Mouse (Mus musculus): ENCODE data around the gene Anks1b.

The Anks1b gene

DNA sequence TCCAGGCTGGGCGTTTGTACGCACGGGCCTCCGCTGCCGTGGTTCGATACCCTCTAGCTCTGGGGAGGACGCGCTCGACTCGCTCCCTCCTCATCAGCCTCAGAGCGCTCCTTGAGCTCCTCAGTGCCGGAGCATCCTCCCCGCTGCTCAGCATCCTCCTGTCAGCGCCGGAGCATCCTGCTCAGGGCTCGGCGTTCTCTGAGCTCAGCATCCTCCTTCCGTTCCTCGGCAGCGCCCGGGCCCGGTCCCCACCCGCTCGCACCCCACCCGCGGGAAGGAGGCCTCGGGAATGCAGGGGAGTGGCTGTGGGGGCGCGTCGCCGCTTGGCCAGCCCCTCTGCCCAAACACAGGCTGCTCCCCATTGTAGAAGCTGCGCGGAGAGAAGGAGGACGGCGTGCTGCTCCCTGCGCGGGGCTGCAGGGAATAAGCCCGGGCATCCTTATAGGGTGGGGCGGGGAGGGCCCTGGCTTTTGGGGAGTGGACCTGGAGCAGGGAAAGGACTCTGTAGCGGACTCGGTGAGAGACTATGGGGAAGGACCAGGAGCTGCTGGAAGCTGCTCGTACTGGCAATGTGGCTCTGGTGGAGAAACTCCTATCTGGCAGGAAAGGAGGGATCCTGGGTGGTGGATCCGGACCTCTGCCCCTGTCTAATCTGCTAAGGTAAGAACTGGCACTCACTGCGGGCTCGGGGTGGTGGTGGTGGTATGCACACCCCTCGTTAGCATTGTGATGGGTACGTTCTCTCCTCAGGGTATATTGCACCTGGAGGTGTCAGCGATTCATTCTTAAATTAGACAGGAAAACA is at the start of gene Anks1b:
Gene Anks1b, plus strand, starts transcription at position 364 of the 805 bp plus-strand sequence.
- DNase-seq (ENCODE audit: extremely low spot score, low read depth, low spot score), result no peak

- no peak for DNase-seq (ENCODE audit: extremely low spot score, low read depth, low spot score)
Observed at GRCm38 (mm10) chr10:89823906-89824305, 49.4 kb upstream of the Anks1b start.

DNA sequence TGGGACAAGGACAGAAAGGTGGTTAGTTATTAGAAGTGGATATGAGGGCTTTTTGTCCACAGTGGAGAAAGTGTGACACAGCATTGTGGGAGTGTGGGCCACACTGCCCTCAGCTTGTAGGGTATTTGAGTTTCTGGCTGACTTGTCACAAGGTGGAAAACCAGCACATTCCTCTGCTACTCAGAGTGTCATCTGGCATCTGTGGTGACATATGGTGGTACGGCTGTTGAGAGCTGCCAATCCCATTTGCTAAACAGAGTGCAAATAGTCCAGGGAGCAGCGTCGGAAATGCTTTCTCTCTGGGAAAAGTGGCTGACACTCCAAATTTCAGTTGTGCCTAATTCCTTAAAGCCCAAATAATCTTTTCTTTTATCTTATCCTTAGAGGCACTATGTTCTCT is 46.4 kb upstream of the Anks1b start:
- DNase-seq (ENCODE audit: extremely low spot score, low read depth, low spot score), result no peak

- DNase-seq (ENCODE audit: extremely low spot score, low read depth, low spot score), result no peak
Observed at GRCm38 (mm10) chr10:89832334-89832733, 41.0 kb upstream of the Anks1b start.

DNA sequence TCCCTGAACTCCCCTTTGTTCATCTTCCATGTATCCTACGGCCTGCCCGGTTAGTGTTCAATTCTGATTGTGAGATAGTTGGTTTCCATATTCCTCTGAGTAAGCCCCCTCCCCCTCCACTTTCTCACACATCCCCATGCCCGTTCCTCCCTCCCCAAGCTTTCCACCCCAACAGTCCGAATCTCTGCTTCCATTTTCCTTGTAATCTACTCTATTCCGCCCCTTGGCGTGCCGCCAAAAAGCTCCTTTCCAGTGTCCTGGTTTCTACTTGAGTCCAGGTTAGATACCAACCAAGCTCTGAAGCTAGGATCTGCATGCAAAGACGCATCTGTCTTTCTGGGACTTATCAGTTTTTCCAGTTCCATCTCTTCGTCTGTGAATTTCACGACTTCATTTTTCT is 40.1 kb upstream of the Anks1b start:
- DNase-seq (ENCODE audit: extremely low spot score, low read depth, low spot score), result no peak

DNA sequence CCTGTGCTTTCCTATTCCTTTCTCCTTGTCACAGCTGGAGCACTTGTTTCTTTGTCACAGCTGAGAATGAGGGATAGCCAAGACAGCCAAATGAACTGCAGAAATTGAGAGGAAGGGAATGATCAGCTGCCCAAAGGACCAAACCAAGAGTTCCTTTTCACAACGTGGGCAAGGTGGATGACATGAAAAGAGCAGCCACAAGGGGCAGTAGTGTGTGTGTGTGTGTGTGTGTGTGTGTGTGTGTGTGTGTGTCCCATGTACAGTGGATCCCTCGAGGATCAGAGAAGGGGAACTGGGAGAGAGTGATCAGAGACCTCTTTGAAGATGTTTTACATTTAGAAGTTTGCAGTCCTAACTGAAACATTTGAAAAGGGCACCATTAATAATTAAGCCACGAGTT is 35.8 kb upstream of the Anks1b start:
- DNase-seq (ENCODE audit: extremely low spot score, low read depth, low spot score), result no peak

- DNase-seq (ENCODE audit: extremely low spot score, low read depth, low spot score), result no peak
Observed at GRCm38 (mm10) chr10:89838834-89839233, 34.5 kb upstream of the Anks1b start.

DNA sequence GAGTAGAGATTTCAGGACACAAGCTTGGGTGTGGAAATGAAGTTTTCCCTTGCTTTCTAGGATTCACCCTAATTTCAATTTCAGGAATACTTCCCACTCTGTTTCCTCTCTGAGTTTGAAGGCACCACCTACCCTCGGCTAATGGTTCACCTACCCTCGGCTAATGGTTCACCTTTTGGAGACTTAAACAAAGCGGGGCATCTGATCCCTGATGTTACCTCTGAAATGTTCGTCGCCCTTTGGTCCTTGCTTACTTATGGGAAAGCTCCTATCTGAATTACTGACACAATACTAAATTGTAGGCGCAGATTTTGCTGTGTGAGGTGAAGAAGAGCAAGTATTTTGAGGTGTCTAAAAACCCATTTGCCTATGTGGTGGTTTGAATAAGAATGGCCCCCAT is 22.4 kb upstream of the Anks1b start:
- DNase-seq (ENCODE audit: extremely low spot score, low read depth, low spot score), result no peak

GRCm38 (mm10) chr10:89855251-89855875 is 17.9 kb upstream of the Anks1b start:
- DNase-seq (ENCODE audit: extremely low spot score, low read depth, low spot score), result no peak

DNA sequence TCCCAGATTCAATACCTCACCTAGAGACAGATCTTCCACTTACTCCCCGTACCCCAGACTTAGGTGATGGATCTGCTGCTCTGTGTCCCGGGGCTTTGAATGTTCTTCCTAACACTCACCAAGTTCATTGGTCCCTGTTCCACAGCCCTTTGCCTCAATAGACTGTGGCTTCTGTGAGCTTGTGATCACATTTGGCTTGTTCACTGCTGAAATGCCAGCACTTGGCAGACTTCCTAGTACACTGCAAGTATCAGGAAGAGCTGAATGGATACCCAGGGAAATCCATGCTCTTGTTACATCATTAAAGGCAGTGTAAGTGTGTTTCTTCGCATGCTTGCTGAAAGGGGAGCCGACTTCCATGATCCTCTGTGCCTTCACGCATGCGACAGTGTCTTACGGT is 17.0 kb upstream of the Anks1b start:
- no peak for DNase-seq (ENCODE audit: extremely low spot score, low read depth, low spot score)

DNA sequence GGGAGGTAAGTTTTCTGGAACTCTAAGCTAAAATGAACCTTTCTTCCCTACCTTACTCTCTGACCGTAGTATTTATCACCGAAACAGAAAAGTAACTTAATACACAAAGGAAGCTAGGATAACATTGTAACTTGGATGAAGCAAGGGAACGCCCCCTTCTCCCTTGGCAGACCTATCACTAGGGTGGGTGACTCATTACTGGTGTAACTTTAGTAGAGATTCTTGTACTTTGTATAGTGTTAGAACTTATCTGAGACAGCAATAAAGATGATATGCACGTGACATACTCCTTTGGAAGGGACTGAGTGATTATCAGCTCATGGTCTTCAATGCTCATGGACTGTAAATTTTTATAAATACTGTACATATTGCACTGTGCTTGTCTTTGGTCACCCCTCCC is 5.1 kb upstream of the Anks1b start:
- DNase-seq (ENCODE audit: extremely low spot score, low read depth, low spot score), result no peak

DNA sequence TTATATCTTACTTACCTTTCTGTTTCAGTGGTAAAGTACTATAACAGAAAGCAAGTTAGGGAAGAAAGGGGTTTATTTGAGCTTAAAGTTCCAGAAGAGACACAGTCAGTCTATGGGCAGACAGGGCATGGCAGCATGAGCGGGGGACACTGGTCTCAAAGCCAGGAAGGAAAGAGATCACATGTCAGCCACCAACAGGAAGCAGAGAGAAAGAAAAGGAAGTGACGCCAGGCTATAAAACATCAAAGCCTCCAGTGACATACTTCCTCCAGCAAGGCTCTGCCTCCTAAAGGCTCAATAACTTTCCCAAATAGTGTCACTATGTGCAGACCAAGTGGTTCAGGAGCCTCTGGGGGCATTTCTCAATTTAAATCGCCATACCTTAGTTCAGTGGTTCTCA is 4.5 kb upstream of the Anks1b start:
- no peak for DNase-seq (ENCODE audit: extremely low spot score, low read depth, low spot score)

DNA sequence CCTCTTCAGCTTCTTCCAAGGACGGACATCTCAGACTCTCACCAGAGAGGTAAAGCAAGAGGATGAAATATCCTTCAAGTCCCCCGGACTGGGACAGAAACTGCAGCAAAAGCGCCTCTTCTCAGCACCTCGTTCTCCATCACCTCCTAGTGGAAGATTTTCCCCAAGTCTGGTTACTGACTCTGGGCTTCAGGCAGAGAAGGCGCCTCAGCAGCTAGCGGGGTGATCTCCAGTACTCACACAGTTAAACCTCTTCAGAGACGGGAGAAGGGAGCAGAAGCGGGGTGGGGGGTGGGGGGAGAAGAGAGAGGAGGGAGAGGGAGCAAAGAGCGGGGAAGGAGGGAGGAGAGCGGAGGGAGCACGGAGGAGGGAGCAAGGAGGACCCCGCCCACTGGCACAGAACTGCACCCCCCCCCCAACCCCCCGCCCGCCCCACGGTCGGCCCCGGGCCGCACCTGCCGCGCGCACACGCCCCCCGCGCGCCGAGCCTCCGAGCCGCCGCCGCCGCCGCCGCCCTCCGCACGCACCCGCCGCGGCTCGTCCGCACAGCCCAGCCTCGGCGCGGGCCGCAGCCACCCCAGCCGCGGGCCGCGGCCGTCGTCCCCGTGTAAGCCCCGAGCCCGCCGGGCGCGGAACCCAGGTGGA is 686 bp upstream of the Anks1b start:
- no peak for DNase-seq (ENCODE audit: extremely low spot score, low read depth, low spot score)

GRCm38 (mm10) chr10:89874036-89874435 is 727 bp downstream of the Anks1b start:
- DNase-seq (ENCODE audit: extremely low spot score, low read depth, low spot score), result no peak

DNA sequence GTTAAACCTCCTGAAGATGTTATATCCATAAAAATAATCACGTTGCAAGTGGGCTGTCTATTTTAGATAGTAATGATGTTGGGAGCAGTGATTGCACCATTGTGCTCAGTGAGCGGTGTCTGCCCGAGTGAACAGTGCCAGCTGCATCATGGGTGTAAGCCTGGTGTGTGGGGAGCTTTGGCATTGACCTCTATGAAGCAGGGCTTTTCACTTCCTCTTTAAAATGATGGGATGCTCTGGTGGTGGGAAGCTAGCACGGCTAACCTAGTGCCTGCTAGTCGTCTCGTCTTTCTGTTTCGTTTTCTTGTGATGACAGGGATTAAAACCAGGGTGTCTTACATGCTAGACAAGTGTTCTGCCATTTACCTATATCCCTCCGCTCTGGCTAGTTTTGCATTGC is 10.3 kb downstream of the Anks1b start:
- DNase-seq (ENCODE audit: extremely low spot score, low read depth, low spot score), result no peak

DNA sequence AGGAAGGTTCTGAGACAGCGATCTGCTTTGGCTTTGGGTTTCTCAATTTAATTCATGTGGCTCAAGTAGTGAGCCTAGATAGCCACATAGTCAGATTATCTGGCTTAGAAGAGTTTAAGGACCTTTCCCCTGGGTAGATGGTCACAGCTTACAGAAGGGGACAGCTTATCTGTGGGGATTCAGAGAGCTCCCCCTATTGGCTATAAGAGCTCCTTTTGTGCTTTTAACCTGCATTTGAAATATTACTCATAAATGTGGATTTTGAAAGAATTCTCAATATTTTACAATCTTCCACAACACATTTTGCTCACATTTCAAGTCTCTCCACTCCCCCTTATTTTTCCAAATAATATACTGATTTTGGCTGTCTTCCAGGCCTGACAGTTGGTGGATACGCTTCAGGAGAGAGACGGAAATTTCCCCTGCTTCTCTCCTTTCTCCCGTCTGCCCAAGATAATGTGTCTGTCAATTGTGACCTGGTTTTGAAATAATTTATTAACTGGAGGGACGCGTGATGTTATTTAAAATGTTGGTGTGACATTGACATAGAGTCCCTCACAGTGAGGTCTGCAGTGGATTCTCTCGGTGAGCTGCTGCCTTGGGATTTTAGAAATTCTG is 29.5 kb downstream of the Anks1b start:
- DNase-seq (ENCODE audit: extremely low spot score, low read depth, low spot score), result no peak

GRCm38 (mm10) chr10:89911889-89912288 is 38.6 kb downstream of the Anks1b start:
- no peak for DNase-seq (ENCODE audit: extremely low spot score, low read depth, low spot score)

- no peak for DNase-seq (ENCODE audit: extremely low spot score, low read depth, low spot score)
Observed at GRCm38 (mm10) chr10:89913174-89913573, 39.9 kb downstream of the Anks1b start.

GRCm38 (mm10) chr10:89917141-89917540 is 43.8 kb downstream of the Anks1b start:
- no peak for DNase-seq (ENCODE audit: extremely low spot score, low read depth, low spot score)

- DNase-seq (ENCODE audit: extremely low spot score, low read depth, low spot score), result no peak
Observed at GRCm38 (mm10) chr10:89921965-89922364, 48.7 kb downstream of the Anks1b start.

DNA sequence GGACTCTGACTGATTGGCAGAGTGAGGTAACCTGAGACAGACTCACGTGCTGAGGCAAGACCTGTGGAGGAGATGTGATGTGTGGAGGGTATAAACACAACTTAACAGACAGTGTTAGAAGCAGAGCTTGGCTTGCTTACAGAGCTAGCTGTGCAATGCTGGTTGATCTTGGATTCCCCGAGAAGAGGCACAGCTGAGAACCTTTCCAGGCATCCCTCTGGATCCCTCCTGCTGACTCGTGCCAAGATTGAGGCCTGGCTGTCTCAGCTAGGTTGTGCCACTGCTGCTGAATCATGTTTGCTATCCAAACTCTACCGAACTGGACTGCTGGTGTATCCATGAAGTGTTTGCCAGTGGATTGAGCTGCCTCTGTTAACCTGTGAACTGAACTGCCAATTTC is 68.9 kb downstream of the Anks1b start:
- no peak for DNase-seq (ENCODE audit: extremely low spot score, low read depth, low spot score)

Data from hindlimb bud, embryonic 11.5 days (tissue).